Mouse (Mus musculus): ENCODE results near the gene Fbxo46. TPM values are rescaled to one million over a fixed set of nuclear protein-coding genes. Genes with fewer than 3 reads are reported as not detected.
"Not testable (repeated sequence)": the region's sequence is repeated elsewhere in the genome, so short reads cannot be mapped to it uniquely, and the experiment has no call there.

The Fbxo46 gene
- 10.5 and 12.8 TPM in 2 replicates for polyA plus RNA-seq (2015; fragmentation: Nextera tagmentation; extraction: Ambion mirVana)

DNA sequence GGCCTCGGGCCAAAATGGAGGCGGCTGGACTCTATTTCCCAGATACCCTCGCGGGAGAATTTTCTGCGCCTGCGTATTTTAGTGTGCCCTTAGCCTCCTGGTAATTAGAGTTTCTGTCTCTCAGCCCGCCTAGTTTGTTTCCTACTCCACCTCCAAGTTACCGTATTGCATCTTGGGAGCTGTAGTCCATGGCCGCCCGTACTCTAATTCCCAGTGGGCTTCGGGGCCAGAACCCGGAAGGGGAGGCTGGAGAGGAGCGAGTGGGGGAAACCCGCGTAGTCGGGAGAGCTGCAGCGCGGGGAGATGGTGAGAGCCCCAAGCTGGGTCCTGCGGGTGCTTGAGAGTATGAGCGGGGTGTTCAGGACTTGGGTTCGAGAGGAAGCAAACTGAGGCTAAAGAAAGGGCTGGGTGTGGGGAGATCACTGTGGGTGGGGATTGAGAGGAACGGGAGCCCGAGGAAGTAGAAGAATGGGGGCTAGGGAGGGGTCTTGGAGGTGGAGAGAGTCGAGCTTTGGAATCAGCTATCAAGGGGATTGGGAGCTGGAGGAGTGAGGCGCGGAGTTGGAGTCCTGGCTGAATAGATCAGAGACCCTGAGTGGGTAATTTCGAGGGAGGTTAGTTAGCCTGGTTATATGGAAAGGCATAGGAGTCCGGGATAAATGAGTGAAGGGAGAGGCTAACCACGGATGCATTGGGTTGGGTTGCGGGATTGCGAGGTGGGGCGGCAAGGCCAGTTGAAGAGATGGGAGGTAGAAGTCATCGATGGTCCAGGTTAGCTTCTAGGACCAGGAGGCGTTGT is at the start of gene Fbxo46:
TSS of gene Fbxo46 (plus strand) at position 229 of the 799 bp plus-strand sequence.
- H3K4me2 ChIP-seq (replicated peaks), result peak within 1 kb of the TSS; percentile 76
- peak within 1 kb of the TSS; percentile 73 for H3K9ac ChIP-seq
- H3K27me3 ChIP-seq (replicated peaks), result no peaks in the 10 kb centered on the region
- H3K27ac ChIP-seq, result no peak within 1 kb of the TSS
- H3K9me3 ChIP-seq, result no peaks in the 10 kb centered on the region
- H3K4me3 ChIP-seq (replicated peaks), result peak within 1 kb of the TSS; percentile 67
- WGBS, result 2% methylated on average over 34 of the region's 34 CpGs
- peak; percentile 97 for ATAC-seq
- peaks cover 6% of the 10 kb centered on the region for H3K4me1 ChIP-seq (replicated peaks)
- no peaks in the 10 kb centered on the region for H3K36me3 ChIP-seq

GRCm38 (mm10) chr7:19071024-19071423 is 48.6 kb upstream of the Fbxo46 start:
- H3K27ac ChIP-seq; H3K36me3 ChIP-seq; H3K9ac ChIP-seq; H3K9me3 ChIP-seq; H3K4me3 ChIP-seq (replicated peaks); H3K4me1 ChIP-seq (replicated peaks); ATAC-seq; H3K4me2 ChIP-seq (replicated peaks): not testable (repeated sequence)
- 49% methylated on average over 3 of the region's 3 CpGs for WGBS
- peaks cover 14% of the 10 kb centered on the region for H3K27me3 ChIP-seq (replicated peaks)

GRCm38 (mm10) chr7:19073504-19073903 is 46.2 kb upstream of the Fbxo46 start:
- ATAC-seq, result no peak

DNA sequence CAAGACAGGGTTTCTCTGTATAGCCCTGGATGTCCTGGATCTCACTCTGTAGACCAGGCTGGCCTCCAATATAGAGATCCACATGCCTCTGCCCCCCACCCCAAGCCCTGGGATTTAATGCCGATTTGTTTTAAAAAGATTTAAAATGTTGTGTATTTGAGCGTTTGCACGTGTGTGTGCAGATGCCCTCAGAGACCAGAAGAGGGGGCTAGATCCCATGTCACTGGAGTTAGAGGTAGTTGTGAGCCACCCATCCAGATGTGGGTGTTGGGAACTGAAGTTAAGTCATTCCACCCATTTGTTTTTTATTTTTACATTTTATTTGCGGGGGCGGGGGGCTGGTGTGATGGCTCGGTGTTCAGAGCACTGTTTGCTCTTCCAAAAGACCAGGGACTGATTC is 45.2 kb upstream of the Fbxo46 start:
- ATAC-seq, result no peak
- no peak overlapping the region for H3K4me2 ChIP-seq (replicated peaks)
- H3K27me3 ChIP-seq (replicated peaks), result no peaks in the 10 kb centered on the region
- H3K4me1 ChIP-seq (replicated peaks), result peaks cover 20% of the 10 kb centered on the region
- H3K4me3 ChIP-seq (replicated peaks), result no peak overlapping the region
- H3K9ac ChIP-seq, result no peak overlapping the region
- H3K36me3 ChIP-seq, result peaks cover 11% of the 10 kb centered on the region; the same call in 1 of the 2 replicates
- H3K27ac ChIP-seq, result no peak overlapping the region
- H3K9me3 ChIP-seq, result no peaks in the 10 kb centered on the region
- WGBS, result 92% methylated on average over 6 of the region's 6 CpGs

More at GRCm38 (mm10) chr7:19073504-19073903, 46.2 kb upstream of the Fbxo46 start:
- peaks cover 7% of the 10 kb centered on the region; the same call in 1 of the 2 replicates for H3K36me3 ChIP-seq
- H3K27ac ChIP-seq, result no peak overlapping the region
- H3K4me1 ChIP-seq (replicated peaks), result peaks cover 20% of the 10 kb centered on the region
- no peaks in the 10 kb centered on the region for H3K9me3 ChIP-seq
- no peak overlapping the region for H3K4me3 ChIP-seq (replicated peaks)
- no peak overlapping the region for H3K9ac ChIP-seq
- no peaks in the 10 kb centered on the region for H3K27me3 ChIP-seq (replicated peaks)
- H3K4me2 ChIP-seq (replicated peaks), result no peak overlapping the region
- 73% methylated on average over 9 of the region's 9 CpGs for WGBS

GRCm38 (mm10) chr7:19075231-19075630 is 44.4 kb upstream of the Fbxo46 start:
- peak overlapping the region; percentile 26; the same call in 1 of the 2 replicates for H3K9ac ChIP-seq
- peaks cover 20% of the 10 kb centered on the region for H3K4me1 ChIP-seq (replicated peaks)
- H3K36me3 ChIP-seq, result peaks cover 14% of the 10 kb centered on the region
- 49% methylated on average over 5 of the region's 5 CpGs for WGBS
- no peak overlapping the region for H3K27ac ChIP-seq
- no peaks in the 10 kb centered on the region for H3K9me3 ChIP-seq
- H3K27me3 ChIP-seq (replicated peaks), result no peaks in the 10 kb centered on the region
- peak overlapping the region; percentile 91 for H3K4me3 ChIP-seq (replicated peaks)
- no peak for ATAC-seq
- H3K4me2 ChIP-seq (replicated peaks), result peak overlapping the region; percentile 78

DNA sequence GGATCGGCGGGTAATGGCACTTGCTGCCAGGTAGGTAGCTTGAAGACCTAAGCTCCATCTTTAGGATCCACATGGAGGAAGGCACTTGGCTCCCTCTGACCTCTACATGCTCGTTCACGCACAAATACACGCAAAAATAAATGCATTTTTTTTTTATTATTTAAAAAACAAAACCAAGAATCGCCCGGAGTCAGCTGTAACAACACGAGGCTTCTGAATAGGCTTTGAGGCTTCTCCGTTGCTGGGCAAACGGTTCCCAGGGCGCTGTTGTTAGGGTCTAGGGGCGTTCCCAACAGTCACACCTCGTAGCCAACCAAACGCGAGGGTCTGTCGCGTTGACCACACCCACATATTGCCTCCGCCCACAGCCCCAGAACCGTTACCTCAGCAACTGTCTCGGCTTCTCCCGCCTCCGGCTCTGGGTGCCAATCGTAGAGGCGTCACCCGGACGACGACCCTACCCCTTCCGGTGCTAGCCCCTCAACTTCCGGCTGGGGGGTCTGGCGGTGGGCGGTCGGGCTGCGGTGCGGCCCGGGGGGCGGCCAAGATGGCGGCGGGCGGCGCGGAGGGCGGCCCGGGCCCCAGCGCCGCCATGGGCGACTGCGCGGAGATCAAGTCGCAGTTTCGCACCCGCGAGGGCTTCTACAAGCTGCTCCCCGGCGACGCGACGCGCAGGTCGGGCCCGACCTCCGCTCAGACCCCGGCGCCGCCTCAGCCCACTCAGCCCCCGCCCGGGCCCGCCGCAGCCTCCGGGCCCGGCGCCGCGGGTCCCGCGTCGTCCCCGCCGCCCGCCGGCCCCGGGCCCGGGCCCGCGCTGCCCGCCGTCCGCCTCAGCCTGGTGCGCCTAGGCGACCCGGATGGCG is 43.7 kb upstream of the Fbxo46 start, which contains the start of gene Dmwd:
TSS of gene Dmwd (plus strand) at position 505 of the 863 bp plus-strand sequence.
- Histone ChIP-seq H3K4me3 (replicated peaks) (peak within 1 kb of the TSS; percentile 91), H3K9me3 (no peaks in the 10 kb centered on the region), H3K36me3 (peaks cover 20% of the 10 kb centered on the region), H3K4me1 (replicated peaks) (peaks cover 20% of the 10 kb centered on the region), H3K27me3 (replicated peaks) (no peaks in the 10 kb centered on the region), H3K27ac (peak within 1 kb of the TSS; percentile 78), H3K4me2 (replicated peaks) (peak within 1 kb of the TSS; percentile 78), H3K9ac (peak within 1 kb of the TSS; percentile 97)
- WGBS, result 1% methylated on average over 66 of the region's 91 CpGs
- peak; percentile 98 for ATAC-seq

DNA sequence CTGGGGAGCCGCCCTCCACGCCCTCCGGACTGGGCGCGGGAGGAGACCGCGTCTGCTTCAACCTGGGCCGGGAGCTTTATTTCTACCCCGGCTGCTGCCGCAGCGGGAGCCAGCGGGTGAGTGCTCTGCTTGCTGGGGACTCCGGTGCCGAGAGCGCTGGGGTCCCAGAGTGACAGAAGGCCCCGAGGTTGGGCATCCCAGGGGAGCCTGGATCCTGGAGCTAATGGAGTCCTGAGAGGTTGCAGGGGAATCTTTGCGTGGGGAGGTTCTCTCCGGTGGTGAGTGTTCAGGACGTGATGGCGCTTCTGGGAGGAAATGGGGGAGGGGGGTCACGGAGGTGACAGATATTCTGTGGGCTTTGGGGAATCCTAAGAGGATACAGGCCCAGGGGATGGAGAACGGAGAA is 43.1 kb upstream of the Fbxo46 start:
- no peak for ATAC-seq
- Histone ChIP-seq H3K9ac (peak overlapping the region; percentile 97), H3K4me1 (replicated peaks) (peaks cover 20% of the 10 kb centered on the region), H3K27ac (peak overlapping the region; percentile 78), H3K4me2 (replicated peaks) (peak overlapping the region; percentile 78), H3K27me3 (replicated peaks) (no peaks in the 10 kb centered on the region), H3K9me3 (no peaks in the 10 kb centered on the region), H3K4me3 (replicated peaks) (peak overlapping the region; percentile 91), H3K36me3 (peaks cover 26% of the 10 kb centered on the region)
- WGBS, result 1% methylated on average over 22 of the region's 22 CpGs

DNA sequence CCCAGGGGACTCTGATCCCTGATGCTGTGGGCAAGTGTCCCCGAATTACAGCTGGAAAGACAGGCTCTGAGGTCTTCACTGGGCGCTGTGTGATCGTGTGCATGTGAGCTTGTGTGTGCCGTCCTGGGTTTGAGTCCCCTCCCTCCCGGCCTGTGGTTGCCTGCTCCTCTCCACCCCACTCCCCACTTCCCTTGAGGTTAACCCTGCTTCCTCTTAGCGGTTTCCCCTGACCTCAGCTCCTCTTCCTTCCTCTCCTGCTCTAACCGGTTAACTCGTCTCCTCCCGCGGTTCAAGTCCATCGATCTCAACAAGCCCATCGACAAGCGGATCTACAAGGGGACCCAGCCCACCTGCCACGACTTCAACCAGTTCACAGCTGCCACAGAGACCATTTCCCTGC is 41.9 kb upstream of the Fbxo46 start:
- WGBS, result 69% methylated on average over 14 of the region's 14 CpGs
- H3K36me3 ChIP-seq, result peaks cover 32% of the 10 kb centered on the region
- 0 out of 2 replicates have a peak overlapping the region, but pooled peaks have one; percentile 91 for H3K4me3 ChIP-seq (replicated peaks)
- H3K27me3 ChIP-seq (replicated peaks), result no peaks in the 10 kb centered on the region
- H3K9me3 ChIP-seq, result no peaks in the 10 kb centered on the region
- H3K4me2 ChIP-seq (replicated peaks), result peak overlapping the region; percentile 78
- peak overlapping the region; percentile 97; the same call in 1 of the 2 replicates for H3K9ac ChIP-seq
- H3K27ac ChIP-seq, result no peak overlapping the region
- peaks cover 30% of the 10 kb centered on the region for H3K4me1 ChIP-seq (replicated peaks)
- ATAC-seq, result no peak

- peaks cover 32% of the 10 kb centered on the region for H3K36me3 ChIP-seq
- no peak for ATAC-seq
- WGBS, result 83% methylated on average over 3 of the region's 3 CpGs
Observed at GRCm38 (mm10) chr7:19078732-19079131, 40.9 kb upstream of the Fbxo46 start.

DNA sequence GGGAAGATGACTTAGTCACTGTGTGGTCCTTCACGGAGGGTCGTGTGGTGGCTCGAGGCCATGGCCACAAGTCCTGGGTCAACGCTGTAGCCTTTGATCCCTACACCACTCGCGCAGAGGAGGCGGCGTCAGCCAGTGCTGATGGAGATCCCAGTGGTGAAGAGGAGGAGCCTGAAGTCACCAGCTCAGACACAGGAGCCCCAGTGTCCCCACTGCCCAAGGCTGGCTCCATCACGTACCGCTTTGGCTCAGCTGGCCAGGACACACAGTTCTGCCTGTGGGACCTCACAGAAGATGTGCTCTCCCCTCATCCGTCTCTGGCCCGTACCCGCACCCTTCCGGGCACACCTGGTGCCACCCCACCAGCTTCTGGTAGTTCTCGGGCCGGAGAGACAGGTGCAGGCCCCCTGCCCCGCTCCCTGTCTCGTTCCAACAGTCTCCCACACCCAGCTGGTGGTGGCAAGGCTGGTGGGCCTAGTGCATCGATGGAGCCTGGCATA is 39.2 kb upstream of the Fbxo46 start:
- H3K4me1 ChIP-seq (replicated peaks), result peaks cover 53% of the 10 kb centered on the region
- no peak overlapping the region for H3K4me2 ChIP-seq (replicated peaks)
- ATAC-seq, result no peak
- no peak overlapping the region for H3K4me3 ChIP-seq (replicated peaks)
- H3K36me3 ChIP-seq, result peaks cover 32% of the 10 kb centered on the region
- H3K9ac ChIP-seq, result no peak overlapping the region
- 88% methylated on average over 19 of the region's 19 CpGs for WGBS
- H3K27me3 ChIP-seq (replicated peaks), result no peaks in the 10 kb centered on the region
- H3K9me3 ChIP-seq, result no peaks in the 10 kb centered on the region
- no peak overlapping the region for H3K27ac ChIP-seq

More at GRCm38 (mm10) chr7:19078732-19079131, 40.9 kb upstream of the Fbxo46 start:
- Histone ChIP-seq H3K4me3 (replicated peaks) (no peak overlapping the region), H3K4me1 (replicated peaks) (peaks cover 40% of the 10 kb centered on the region), H3K27me3 (replicated peaks) (no peaks in the 10 kb centered on the region), H3K4me2 (replicated peaks) (no peak overlapping the region), H3K27ac (no peak overlapping the region), H3K9ac (no peak overlapping the region), H3K9me3 (no peaks in the 10 kb centered on the region)

DNA sequence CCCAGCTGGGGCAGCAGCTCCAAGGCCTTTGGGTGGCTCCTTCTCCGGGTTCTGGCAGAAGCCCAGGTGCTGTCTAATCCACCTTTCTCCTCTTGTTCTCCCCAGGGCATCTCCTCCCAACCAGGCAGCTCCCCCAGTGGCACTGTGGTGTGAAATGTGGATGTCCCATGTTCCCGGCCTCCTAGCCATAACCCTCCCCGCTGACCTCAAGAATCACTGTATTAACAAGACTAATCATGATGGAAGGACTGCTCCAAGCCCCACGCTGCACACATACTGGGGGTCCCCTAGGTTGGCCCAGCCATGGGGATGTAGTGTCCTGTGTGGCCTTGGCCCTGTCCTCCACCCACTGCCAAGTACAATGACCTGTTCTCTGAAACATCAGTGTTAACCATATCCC is 37.5 kb upstream of the Fbxo46 start:
- Histone ChIP-seq H3K9me3 (no peaks in the 10 kb centered on the region), H3K4me1 (replicated peaks) (peaks cover 60% of the 10 kb centered on the region), H3K9ac (no peak overlapping the region), H3K4me2 (replicated peaks) (no peak overlapping the region), H3K4me3 (replicated peaks) (no peak overlapping the region), H3K27me3 (replicated peaks) (no peaks in the 10 kb centered on the region), H3K27ac (peak overlapping the region; percentile 1; the same call in 1 of the 2 replicates), H3K36me3 (peaks cover 32% of the 10 kb centered on the region)
- 90% methylated on average over 4 of the region's 4 CpGs for WGBS
- ATAC-seq, result no peak

DNA sequence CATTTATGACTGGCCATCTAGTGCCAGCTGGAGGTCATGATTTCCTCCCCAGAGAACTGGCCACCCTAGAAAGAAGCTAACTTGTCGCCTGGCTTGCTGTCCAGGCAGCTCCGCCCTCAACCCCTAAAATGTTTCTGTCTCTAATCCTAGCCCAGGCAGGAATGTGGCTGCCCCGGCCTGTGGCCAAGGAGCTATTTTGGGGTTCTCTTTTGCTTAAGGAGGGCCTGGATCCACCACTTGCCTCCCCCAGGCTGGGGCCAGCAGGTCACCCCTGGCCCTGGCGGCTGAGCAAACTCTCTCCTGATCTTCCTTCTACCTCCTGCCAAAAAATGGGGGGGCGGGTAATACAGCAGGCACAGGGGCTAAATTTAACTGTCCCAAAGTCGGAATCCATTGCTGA is 36.6 kb upstream of the Fbxo46 start:
- peaks cover 29% of the 10 kb centered on the region for H3K36me3 ChIP-seq
- WGBS, result 56% methylated on average over 6 of the region's 6 CpGs
- H3K9me3 ChIP-seq, result no peaks in the 10 kb centered on the region
- H3K4me2 ChIP-seq (replicated peaks), result peak overlapping the region; percentile 46; the same call in 1 of the 2 replicates
- 0 out of 2 replicates have a peak overlapping the region, but pooled peaks have one; percentile 1 for H3K27ac ChIP-seq
- H3K27me3 ChIP-seq (replicated peaks), result no peaks in the 10 kb centered on the region
- ATAC-seq, result no peak
- no peak overlapping the region for H3K9ac ChIP-seq
- peaks cover 51% of the 10 kb centered on the region for H3K4me1 ChIP-seq (replicated peaks)
- H3K4me3 ChIP-seq (replicated peaks), result no peak overlapping the region
